Mouse (Mus musculus) A20 (cell line): ENCODE data around the gene Prkag2.

Experiments used
- DNase-seq: peaks from one replicate; pipeline ENCODE4 v3.0.0-alpha.2; 2011; ENCODE audit warnings: low read depth, low spot score

Prkag2 gene

GRCm38 (mm10) chr5:24970552-24971275 is 129.7 kb downstream of the Prkag2 start:
- no peak for DNase-seq

GRCm38 (mm10) chr5:24969241-24969880 is 131.1 kb downstream of the Prkag2 start:
- peak; percentile 50 for DNase-seq

- DNase-seq: no peak
These were observed 131.7 kb downstream of the Prkag2 start for GRCm38 (mm10) chr5:24968792-24969191.

- no peak for DNase-seq
These were observed 132.4 kb downstream of the Prkag2 start for GRCm38 (mm10) chr5:24967898-24968535.

- no peak for DNase-seq
These were observed 136.7 kb downstream of the Prkag2 start for GRCm38 (mm10) chr5:24963776-24964175.

GRCm38 (mm10) chr5:24960791-24961190 is 139.7 kb downstream of the Prkag2 start:
- no peak for DNase-seq

- no peak for DNase-seq
These were observed 140.7 kb downstream of the Prkag2 start for GRCm38 (mm10) chr5:24959758-24960157.

GRCm38 (mm10) chr5:24958596-24958995 is 141.8 kb downstream of the Prkag2 start:
- DNase-seq: no peak

- no peak for DNase-seq
These were observed 143.6 kb downstream of the Prkag2 start for GRCm38 (mm10) chr5:24956891-24957290.

- DNase-seq: no peak
These were observed 147.3 kb downstream of the Prkag2 start for GRCm38 (mm10) chr5:24952842-24953741.

- no peak for DNase-seq
These were observed 148.2 kb downstream of the Prkag2 start for GRCm38 (mm10) chr5:24952212-24952611.

- DNase-seq: no peak
These were observed 149.4 kb downstream of the Prkag2 start for GRCm38 (mm10) chr5:24950891-24951574.

GRCm38 (mm10) chr5:24950039-24950438 is 150.4 kb downstream of the Prkag2 start:
- DNase-seq: no peak

GRCm38 (mm10) chr5:24938046-24938822 is 162.2 kb downstream of the Prkag2 start:
- no peak for DNase-seq

- DNase-seq: no peak
These were observed 164.0 kb downstream of the Prkag2 start for GRCm38 (mm10) chr5:24936451-24936850.

GRCm38 (mm10) chr5:24935446-24935845 is 165.0 kb downstream of the Prkag2 start:
- no peak for DNase-seq

- DNase-seq: no peak
These were observed 166.7 kb downstream of the Prkag2 start for GRCm38 (mm10) chr5:24933760-24934159.

GRCm38 (mm10) chr5:24931578-24932185 is 168.8 kb downstream of the Prkag2 start:
- DNase-seq: no peak

- no peak for DNase-seq
These were observed 169.4 kb downstream of the Prkag2 start for GRCm38 (mm10) chr5:24930831-24931577.
